Mouse (Mus musculus) CH12.LX (cell line): Measurements from ENCODE around the gene Foxp1.

Experiments
- CTCF ChIP-seq, 2 experiments: IDR thresholded peaks in 1 of 2; conservative IDR thresholded peaks in 1 of 2; 2 replicates each; pipeline ENCODE4 v1.5.1; 2011 to 2012; ENCODE audit warnings: low read depth in 2 of 2, low read length in 2 of 2, improper control_type of control experiment in 1 of 2, inconsistent platforms in 1 of 2, mild to moderate bottlenecking in 1 of 2, moderate library complexity in 1 of 2
- E2F4 ChIP-seq: IDR thresholded peaks from 2 replicates; pipeline ENCODE4 v1.6.1; 2011; ENCODE audit warnings: low read depth, low read length, improper control_type of control experiment; ENCODE audit not compliant: insufficient replicate concordance
- NELFE ChIP-seq: IDR thresholded peaks from 2 replicates; pipeline ENCODE4 v1.6.1; 2011; ENCODE audit warnings: low read depth, low read length, improper control_type of control experiment
- POLR2A ChIP-seq: IDR thresholded peaks from 2 replicates; pipeline ENCODE4 v1.6.1; 2011; ENCODE audit warnings: low read depth, mild to moderate bottlenecking, improper control_type of control experiment, low read length

- TF ChIP-seq CTCF (conservative IDR thresholded peaks at IDR 0.05 in 1 of 2, IDR thresholded peaks at IDR 0.05 in 1 of 2; ENCODE audit: low read depth in 2 of 2, low read length in 2 of 2), result no peak
- TF ChIP-seq E2F4, result no peak
- TF ChIP-seq POLR2A, result no peak
- no peak for TF ChIP-seq NELFE
These were observed 219.7 kb downstream of the Foxp1 start for GRCm38 (mm10) chr6:99302662-99303435.
